Comparison of ENCODE assay signal across 10 mouse cellular contexts in genomic region chr2:27026857-27027617, GRCm38 (mm10). TPM values are rescaled to one million over a fixed set of nuclear protein-coding genes. Genes with fewer than 3 reads are reported as not detected.
DNase-seq lines count a peak whose midpoint lies in the region; ATAC-seq and TF ChIP-seq lines count a peak whose summit lies in the region.
"Had no signal": no experiment of that assay in that cellular context is flagged by ENCODE, and none has a peak within 500 bp of the region (broad histone marks: within the 10 kb centered on the region; RNA-seq: fewer than 3 reads in every experiment).

No protein-coding gene starts in this region.

- peak overlapping the region; percentile 57; the same call in 1 of the 2 replicates for H3K9ac ChIP-seq in neural tube, embryonic 11.5 days (ENCODE audit: low read length)
- H3K9ac ChIP-seq in forebrain, embryonic 12.5 days: peak overlapping the region; percentile 30; the same call in 1 of the 2 replicates
- no peak overlapping the region for H3K9ac ChIP-seq in limb, embryonic 14.5 days (ENCODE audit: low read depth, low read length, severe bottlenecking)
- H3K9ac ChIP-seq in stomach, embryonic 16.5 days (ENCODE audit: low read length): no peak overlapping the region
- H3K9ac ChIP-seq: embryonic facial prominence, embryonic 15.5 days had no signal

- 72% methylated on average over 10 of the region's 10 CpGs for WGBS in neural tube, embryonic 11.5 days
- WGBS in forebrain, embryonic 12.5 days: 80% methylated on average over 10 of the region's 10 CpGs
- 75% methylated on average over 10 of the region's 10 CpGs for WGBS in limb, embryonic 14.5 days
- 71% methylated on average over 10 of the region's 10 CpGs for WGBS in stomach, embryonic 16.5 days

- peak overlapping the region; percentile 28; the same call in 1 of the 2 replicates for H3K4me3 ChIP-seq in neural tube, embryonic 11.5 days (ENCODE audit: low read depth, low read length)
- peak overlapping the region; percentile 28 for H3K4me3 ChIP-seq in forebrain, embryonic 12.5 days (replicated peaks)
- H3K4me3 ChIP-seq in limb, embryonic 14.5 days (replicated peaks; ENCODE audit: low read length): no peak overlapping the region
- H3K4me3 ChIP-seq in stomach, embryonic 16.5 days (replicated peaks; ENCODE audit: low read length): no peak overlapping the region

- ATAC-seq in neural tube, embryonic 11.5 days (ENCODE audit: insufficient read depth, low FRiP score, low TSS enrichment): no peak
- no peak for ATAC-seq in forebrain, embryonic 12.5 days (ENCODE audit: low FRiP score)
- ATAC-seq in limb, embryonic 14.5 days (ENCODE audit: low FRiP score, low read depth): no peak
- ATAC-seq in stomach, embryonic 16.5 days (ENCODE audit: insufficient read depth, low FRiP score): no peak

- H3K9me3 ChIP-seq in neural tube, embryonic 11.5 days (ENCODE audit: control insufficient read depth, low read length): no peaks in the 10 kb centered on the region
- H3K9me3 ChIP-seq in forebrain, embryonic 12.5 days: no peaks in the 10 kb centered on the region
- H3K9me3 ChIP-seq in limb, embryonic 14.5 days (ENCODE audit: control insufficient read depth, low read length): no peaks in the 10 kb centered on the region
- H3K9me3 ChIP-seq in stomach, embryonic 16.5 days (replicated peaks; ENCODE audit: control insufficient read depth, low read length): no peaks in the 10 kb centered on the region
- H3K9me3 ChIP-seq: embryonic facial prominence, embryonic 15.5 days; G1E had no signal

- DNase-seq in neural tube, embryonic 11.5 days (ENCODE audit: low spot score): no peak
- DNase-seq in neural tube, embryonic 10.5 days (ENCODE audit: extremely low spot score, low spot score): no peak
- DNase-seq in limb, embryonic 14.5 days (ENCODE audit: low spot score): no peak
- DNase-seq in right cerebral cortex, postnatal 14 days: no peak
- DNase-seq in left cerebral cortex, postnatal 10 days (ENCODE audit: extremely low spot score in 1 of 2, low spot score in 2 of 2): no peak
- DNase-seq in lung, postnatal 4 days: no peak

- TF ChIP-seq POLR2A in limb, embryonic 14.5 days (IDR thresholded peaks at IDR 0.05; ENCODE audit: borderline replicate concordance, extremely low read depth, insufficient read depth, insufficient read length): no peak

- H3K4me1 ChIP-seq in neural tube, embryonic 11.5 days (ENCODE audit: control insufficient read depth, insufficient read depth, low read length): peaks cover 3% of the 10 kb centered on the region; the same call in 1 of the 2 replicates
- H3K4me1 ChIP-seq in forebrain, embryonic 12.5 days: peaks cover 10% of the 10 kb centered on the region
- H3K4me1 ChIP-seq in limb, embryonic 14.5 days (ENCODE audit: control insufficient read depth, insufficient read depth, low read length): peaks cover 4% of the 10 kb centered on the region
- peaks cover 5% of the 10 kb centered on the region; the same call in 1 of the 2 replicates for H3K4me1 ChIP-seq in stomach, embryonic 16.5 days (ENCODE audit: control insufficient read depth, insufficient read depth, low read length)

- no peaks in the 10 kb centered on the region for H3K27me3 ChIP-seq in neural tube, embryonic 11.5 days (ENCODE audit: control insufficient read depth, insufficient read depth, low read length)
- peaks cover 19% of the 10 kb centered on the region for H3K27me3 ChIP-seq in forebrain, embryonic 12.5 days
- H3K27me3 ChIP-seq in limb, embryonic 14.5 days (ENCODE audit: control insufficient read depth, insufficient read depth, low read length): no peaks in the 10 kb centered on the region
- 0 out of 2 replicates have a peak, but pooled peaks cover 3% of the 10 kb centered on the region for H3K27me3 ChIP-seq in stomach, embryonic 16.5 days (ENCODE audit: control insufficient read depth, insufficient read depth, low read length)

- intact Hi-C loops in left cerebral cortex, postnatal 10 days (cut with DNase I): no loop called here

- no peaks in the 10 kb centered on the region for H3K36me3 ChIP-seq in neural tube, embryonic 11.5 days (ENCODE audit: control insufficient read depth, insufficient read depth, low read length)
- no peaks in the 10 kb centered on the region for H3K36me3 ChIP-seq in forebrain, embryonic 12.5 days (replicated peaks)
- no peaks in the 10 kb centered on the region for H3K36me3 ChIP-seq in limb, embryonic 14.5 days (ENCODE audit: control insufficient read depth, insufficient read depth, low read length)
- no peaks in the 10 kb centered on the region for H3K36me3 ChIP-seq in stomach, embryonic 16.5 days (ENCODE audit: control insufficient read depth, insufficient read depth, low read length)
- H3K36me3 ChIP-seq: embryonic facial prominence, embryonic 15.5 days; G1E had no signal

- H3K27ac ChIP-seq in neural tube, embryonic 11.5 days (ENCODE audit: low read depth, low read length): no peak overlapping the region
- H3K27ac ChIP-seq in forebrain, embryonic 12.5 days: no peak overlapping the region
- no peak overlapping the region for H3K27ac ChIP-seq in limb, embryonic 14.5 days (replicated peaks; ENCODE audit: low read depth, low read length)
- no peak overlapping the region for H3K27ac ChIP-seq in stomach, embryonic 16.5 days (ENCODE audit: low read length)
- H3K27ac ChIP-seq: embryonic facial prominence, embryonic 15.5 days had no signal

- H3K4me2 ChIP-seq in neural tube, embryonic 11.5 days (ENCODE audit: low read depth): peak overlapping the region; percentile 54
- H3K4me2 ChIP-seq in forebrain, embryonic 12.5 days: peak overlapping the region; percentile 52
- H3K4me2 ChIP-seq in limb, embryonic 14.5 days (replicated peaks; ENCODE audit: low read depth, low read length, severe bottlenecking): peak overlapping the region; percentile 56; the same call in 1 of the 2 replicates
- peak overlapping the region; percentile 51; the same call in 1 of the 2 replicates for H3K4me2 ChIP-seq in stomach, embryonic 16.5 days (ENCODE audit: low read depth, low read length)

RNA-seq across cellular contexts. Expression of gene Slc2a6, which starts 0.8 kb away (rescaled TPM):
- polyA plus RNA-seq in neural tube, embryonic 11.5 days (2014; fragmentation: Nextera tagmentation; extraction: Ambion mirVana): 2.9 and 4.1 TPM in 2 replicates
- 1.6 and 1.8 TPM in 2 replicates for polyA plus RNA-seq in forebrain, embryonic 12.5 days (2016; fragmentation: Nextera tagmentation; extraction: Ambion mirVana)
- 0.73 and 1.0 TPM in 2 replicates for polyA plus RNA-seq in limb, embryonic 14.5 days (2012; rRNA removed)
- 0.48 and 0.88 TPM in 2 replicates for polyA plus RNA-seq in limb, embryonic 14.5 days (2014; fragmentation: Nextera tagmentation; extraction: Ambion mirVana)
- polyA plus RNA-seq in stomach, embryonic 16.5 days (2015; fragmentation: Nextera tagmentation; extraction: Ambion mirVana): 0.77 and 1.2 TPM in 2 replicates
- 10 to 100 TPM; 42.2 to 43.7 TPM for total RNA-seq in left cerebral cortex, postnatal 10 days (2021)
- polyA plus RNA-seq: G1E had no signal

RNA-seq across cellular contexts. Expression of gene Cacfd1, which starts 17.3 kb away (rescaled TPM):
- 98.7 and 121 TPM in 2 replicates for polyA plus RNA-seq in neural tube, embryonic 11.5 days (2014; fragmentation: Nextera tagmentation; extraction: Ambion mirVana)
- polyA plus RNA-seq in forebrain, embryonic 12.5 days (2016; fragmentation: Nextera tagmentation; extraction: Ambion mirVana): 120 and 126 TPM in 2 replicates
- 82.9 and 94.2 TPM in 2 replicates for polyA plus RNA-seq in limb, embryonic 14.5 days (2012; rRNA removed)
- 65.3 and 68.6 TPM in 2 replicates for polyA plus RNA-seq in limb, embryonic 14.5 days (2014; fragmentation: Nextera tagmentation; extraction: Ambion mirVana)
- 60.7 and 63.4 TPM in 2 replicates for polyA plus RNA-seq in stomach, embryonic 16.5 days (2015; fragmentation: Nextera tagmentation; extraction: Ambion mirVana)
- total RNA-seq in left cerebral cortex, postnatal 10 days (2021): 10 to 100 TPM; 58.1 to 67.4 TPM

RNA-seq across cellular contexts. Expression of gene Mymk, which starts 44.9 kb away (rescaled TPM):
- 11.5 and 14.5 TPM in 2 replicates for polyA plus RNA-seq in neural tube, embryonic 11.5 days (2014; fragmentation: Nextera tagmentation; extraction: Ambion mirVana)
- polyA plus RNA-seq in forebrain, embryonic 12.5 days (2016; fragmentation: Nextera tagmentation; extraction: Ambion mirVana): 0.26 TPM in 1 of 2 replicates, not detected in the other
- polyA plus RNA-seq in limb, embryonic 14.5 days (2012; rRNA removed): 46.8 and 60.5 TPM in 2 replicates
- polyA plus RNA-seq in limb, embryonic 14.5 days (2014; fragmentation: Nextera tagmentation; extraction: Ambion mirVana): 47.8 and 70.4 TPM in 2 replicates
- 0.60 and 9.8 TPM in 2 replicates for polyA plus RNA-seq in stomach, embryonic 16.5 days (2015; fragmentation: Nextera tagmentation; extraction: Ambion mirVana)
- under 1 TPM; 0.59 to 0.69 TPM for total RNA-seq in left cerebral cortex, postnatal 10 days (2021)
- polyA plus RNA-seq: G1E had no signal

RNA-seq across cellular contexts. Expression of gene Adamtsl2, which starts 52.1 kb away (rescaled TPM):
- polyA plus RNA-seq in neural tube, embryonic 11.5 days (2014; fragmentation: Nextera tagmentation; extraction: Ambion mirVana): 6.5 and 7.2 TPM in 2 replicates
- polyA plus RNA-seq in forebrain, embryonic 12.5 days (2016; fragmentation: Nextera tagmentation; extraction: Ambion mirVana): 5.3 and 5.4 TPM in 2 replicates
- polyA plus RNA-seq in limb, embryonic 14.5 days (2012; rRNA removed): 16.1 and 21.5 TPM in 2 replicates
- 9.3 and 12.9 TPM in 2 replicates for polyA plus RNA-seq in limb, embryonic 14.5 days (2014; fragmentation: Nextera tagmentation; extraction: Ambion mirVana)
- polyA plus RNA-seq in stomach, embryonic 16.5 days (2015; fragmentation: Nextera tagmentation; extraction: Ambion mirVana): 3.6 and 4.0 TPM in 2 replicates
- total RNA-seq in left cerebral cortex, postnatal 10 days (2021): 10 to 100 TPM; 24.7 to 30.6 TPM
- polyA plus RNA-seq: G1E had no signal

RNA-seq across cellular contexts. Expression of gene Adamts13, which starts 53.8 kb away (rescaled TPM):
- not detected in 2 replicates for polyA plus RNA-seq in neural tube, embryonic 11.5 days (2014; fragmentation: Nextera tagmentation; extraction: Ambion mirVana)
- not detected in 2 replicates for polyA plus RNA-seq in forebrain, embryonic 12.5 days (2016; fragmentation: Nextera tagmentation; extraction: Ambion mirVana)
- polyA plus RNA-seq in limb, embryonic 14.5 days (2012; rRNA removed): 0.04 TPM in 1 of 2 replicates, not detected in the other
- polyA plus RNA-seq in limb, embryonic 14.5 days (2014; fragmentation: Nextera tagmentation; extraction: Ambion mirVana): not detected in 2 replicates
- polyA plus RNA-seq in stomach, embryonic 16.5 days (2015; fragmentation: Nextera tagmentation; extraction: Ambion mirVana): 0.20 and 0.21 TPM in 2 replicates
- total RNA-seq in left cerebral cortex, postnatal 10 days (2021): 1 to 10 TPM in 1 of 2 experiments, under 1 TPM in 1; 0.24 to 1.7 TPM
- total RNA-seq: G1E had no signal
- polyA plus RNA-seq: G1E had no signal

Comparison
In these comparisons a context has a peak if more than half of its experiments do, and no peak if none do; other contexts are left out.
1. H3K4me3 ChIP-seq: peak in neural tube, embryonic 11.5 days (single experiment) and forebrain, embryonic 12.5 days (single experiment); none in limb, embryonic 14.5 days (single experiment) and stomach, embryonic 16.5 days (single experiment).
2. H3K9ac ChIP-seq: peak in neural tube, embryonic 11.5 days (single experiment) and forebrain, embryonic 12.5 days (single experiment); none in limb, embryonic 14.5 days (single experiment) and stomach, embryonic 16.5 days (single experiment).
3. Peak in every context shown above with its lines, with median percentiles within 50 percentile points of each other: H3K4me2 ChIP-seq.